Mouse (Mus musculus): ENCODE results near the gene Hoxd4.

DNA sequence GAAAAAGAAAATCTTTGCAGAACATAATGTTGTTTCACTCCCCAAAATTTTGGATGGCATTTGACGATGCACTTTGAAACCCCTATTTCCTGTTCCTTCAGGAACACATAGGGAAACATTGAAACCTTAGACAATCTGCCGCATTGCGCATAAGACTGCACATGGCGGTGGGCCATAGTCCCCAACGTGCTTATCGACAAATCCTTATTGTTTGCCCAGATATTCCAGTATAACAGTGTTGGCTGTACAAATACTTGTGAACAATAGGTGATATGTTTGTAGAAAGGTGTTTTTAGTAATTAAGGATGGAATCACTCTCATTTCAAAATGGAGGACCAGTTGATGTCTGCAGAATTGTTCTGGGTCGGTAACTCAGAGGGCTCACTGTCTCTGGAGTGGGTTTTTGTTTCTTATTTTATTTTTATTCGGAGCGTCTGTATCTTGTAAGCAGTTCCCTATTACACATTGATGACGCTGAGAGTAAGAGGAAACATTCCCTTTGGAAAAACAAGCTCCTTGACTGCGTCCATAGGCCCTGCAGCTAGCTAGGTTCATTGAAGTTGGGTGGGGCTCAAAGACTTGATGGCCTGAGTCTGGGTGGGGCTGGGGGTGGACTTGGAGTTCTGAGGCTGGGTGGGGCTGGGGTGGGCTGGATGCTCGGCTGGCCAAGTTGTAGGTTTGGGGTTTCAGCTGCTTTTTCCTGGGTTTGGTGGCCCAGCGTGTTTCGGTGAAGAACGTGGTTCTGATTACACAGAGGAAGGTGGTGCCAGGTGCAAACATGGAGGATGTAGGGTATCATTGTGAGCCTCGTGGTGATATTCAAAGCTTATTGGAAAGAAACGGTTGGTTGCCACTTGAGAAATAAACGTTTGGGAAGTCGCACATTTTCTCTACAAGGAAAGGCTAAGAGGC lies 1.8 kb downstream of the Hoxd4 start:
- TF ChIP-seq CTCF (IDR thresholded peaks at IDR 0.05; ENCODE audit: low read depth, low read length) = no peak
- TF ChIP-seq TAL1 (conservative IDR thresholded peaks at IDR 0.05; ENCODE audit: low read depth, low read length) = no peak
- TF ChIP-seq POLR2AphosphoS5 (IDR thresholded peaks at IDR 0.05; ENCODE audit: insufficient replicate concordance, low read depth, low read length) = no peak
- TF ChIP-seq GATA1 (IDR thresholded peaks at IDR 0.05; ENCODE audit: borderline replicate concordance, low read length) = no peak
- no peak for TF ChIP-seq GATA2 (IDR thresholded peaks at IDR 0.05; ENCODE audit: borderline replicate concordance, low read depth, low read length)
